Mouse (Mus musculus) cerebellum, adult 2 months (tissue): ENCODE data around the gene Usp31. TPM values are rescaled to one million over a fixed set of nuclear protein-coding genes. Genes with fewer than 3 reads are reported as not detected.

Experiments
- DNase-seq, 2 experiments: peaks; one replicate each; pipeline ENCODE4 v3.0.0; 2021
- H3K27ac ChIP-seq: fragments of 200-500 bp; 2 replicates; pipeline ENCODE4 v1.5.1; 2012; ENCODE audit warnings: low read length, control low read depth, inconsistent platforms; ENCODE audit not compliant: insufficient read depth
- H3K27me3 ChIP-seq: fragments of 200-500 bp; 2 replicates; pipeline ENCODE4 v1.6.1; 2012; ENCODE audit warnings: inconsistent platforms, mild to moderate bottlenecking, low read length, moderate library complexity; ENCODE audit not compliant: control insufficient read depth, insufficient read depth
- H3K4me1 ChIP-seq: fragments of 200-500 bp; 2 replicates; pipeline ENCODE4 v1.6.1; 2011; ENCODE audit warnings: low read length; ENCODE audit not compliant: control insufficient read depth, insufficient read depth
- H3K4me3 ChIP-seq: fragments of 200-500 bp; replicated peaks from 2 replicates; pipeline ENCODE3; 2011; ENCODE audit warnings: mild to moderate bottlenecking, low read depth, low read length, control low read depth; ENCODE audit not compliant: insufficient read depth
- CTCF ChIP-seq: fragments of 200-500 bp; IDR thresholded peaks from 2 replicates; pipeline ENCODE4 v1.5.1; 2011; ENCODE audit warnings: low read depth, mild to moderate bottlenecking, control low read depth, low read length, moderate library complexity, borderline replicate concordance; ENCODE audit not compliant: insufficient read depth
- POLR2A ChIP-seq: fragments of 200-500 bp; IDR thresholded peaks from 2 replicates; pipeline ENCODE4 v1.6.1; 2011; ENCODE audit warnings: low read length, control low read depth, borderline replicate concordance; ENCODE audit not compliant: insufficient read depth
- WGBS: fragments of 180-500 bp; shearing (Covaris S2); methylation state at CpG from one replicate; pipeline ENCODE4 v1.1.7; 2018; 5-methylcytosine and 5-hydroxymethylcytosine counted together
- polyA plus RNA-seq: library from polyadenylated mRNA; depleted of rRNA; stranded (reverse); fragments of >200 nt; gene quantifications from 2 replicates; pipeline ENCODE4 v1.2.3, GENCODE M21; 2012

Usp31 gene
- polyA plus RNA-seq, 1 experiment: 28.4 TPM

DNA sequence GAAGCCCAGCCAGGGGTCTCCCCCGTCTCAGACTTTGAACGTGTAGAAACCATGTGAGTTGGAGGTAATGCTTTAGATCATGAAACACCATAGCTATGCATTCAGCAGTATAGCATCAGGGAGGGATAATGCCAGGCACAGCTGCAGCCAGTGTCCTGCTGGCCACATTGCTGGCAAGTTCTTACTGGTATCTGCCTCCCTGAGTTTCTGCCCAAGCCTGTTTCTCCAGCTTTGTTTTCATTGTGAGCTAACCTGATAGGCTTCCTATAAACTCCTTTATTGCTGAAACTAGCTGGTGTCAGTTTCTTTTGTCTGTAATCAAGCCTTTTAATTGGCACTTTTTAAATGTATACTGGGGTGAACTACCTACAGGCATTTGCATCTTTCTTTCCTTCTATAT lies 4.1 kb upstream of the Usp31 start:
- no peaks in the 10 kb centered on the region for H3K27me3 ChIP-seq
- no peak overlapping the region for H3K4me3 ChIP-seq
- TF ChIP-seq POLR2A (no peak), CTCF (no peak)
- no peaks in the 10 kb centered on the region for H3K4me1 ChIP-seq
- WGBS: 34% methylated on average over 2 of the region's 2 CpGs
- no peak overlapping the region for H3K27ac ChIP-seq
- no peak for DNase-seq

- Histone ChIP-seq H3K4me1 (peaks cover 10% of the 10 kb centered on the region), H3K4me3 (peak overlapping the region; percentile 65), H3K27me3 (no peaks in the 10 kb centered on the region), H3K27ac (0 out of 2 replicates have a peak overlapping the region, but pooled peaks have one; percentile 61)
- 1% methylated on average over 77 of the region's 77 CpGs for WGBS
- TF ChIP-seq CTCF (no peak), POLR2A (no peak)
- DNase-seq: peak; percentile 68 to 70
Measured at GRCm38 (mm10) chr7:121706411-121707072, 511 bp downstream of the Usp31 start.

- H3K27me3 ChIP-seq: no peaks in the 10 kb centered on the region
- TF ChIP-seq POLR2A: no peak
- TF ChIP-seq CTCF: no peak
- H3K4me3 ChIP-seq: no peak overlapping the region
- H3K4me1 ChIP-seq: peaks cover 15% of the 10 kb centered on the region
- no peak for DNase-seq
- H3K27ac ChIP-seq: no peak overlapping the region
- 84% methylated on average over 2 of the region's 2 CpGs for WGBS
Measured at GRCm38 (mm10) chr7:121705051-121705450, 2.0 kb downstream of the Usp31 start.

GRCm38 (mm10) chr7:121701983-121702382 lies 5.1 kb downstream of the Usp31 start:
- H3K27me3 ChIP-seq: no peaks in the 10 kb centered on the region
- peaks cover 17% of the 10 kb centered on the region for H3K4me1 ChIP-seq
- H3K4me3 ChIP-seq: no peak overlapping the region
- peak in 1 of 2 experiments; percentile 27 for DNase-seq
- H3K27ac ChIP-seq: no peak overlapping the region
- TF ChIP-seq CTCF (0 out of 2 replicates have a peak, but pooled peaks have one; percentile 3), POLR2A (no peak)
- WGBS: 38% methylated on average over 6 of the region's 6 CpGs

GRCm38 (mm10) chr7:121700480-121700879 lies 6.6 kb downstream of the Usp31 start:
- Histone ChIP-seq H3K4me3 (no peak overlapping the region), H3K27me3 (no peaks in the 10 kb centered on the region), H3K4me1 (peaks cover 13% of the 10 kb centered on the region), H3K27ac (no peak overlapping the region)
- DNase-seq: no peak
- WGBS: 69% methylated on average over 3 of the region's 3 CpGs
- no peak for TF ChIP-seq POLR2A
- no peak for TF ChIP-seq CTCF

- Histone ChIP-seq H3K27me3 (no peaks in the 10 kb centered on the region), H3K27ac (no peak overlapping the region), H3K4me3 (no peak overlapping the region), H3K4me1 (peaks cover 13% of the 10 kb centered on the region)
- DNase-seq: no peak
- TF ChIP-seq CTCF: no peak
- TF ChIP-seq POLR2A: no peak
Measured at GRCm38 (mm10) chr7:121699218-121699617, 7.8 kb downstream of the Usp31 start.

- Histone ChIP-seq H3K27ac (no peak overlapping the region), H3K4me1 (peaks cover 10% of the 10 kb centered on the region), H3K4me3 (no peak overlapping the region), H3K27me3 (no peaks in the 10 kb centered on the region)
- TF ChIP-seq CTCF (no peak), POLR2A (no peak)
- WGBS: 57% methylated on average over 1 of the region's 1 CpGs
- no peak for DNase-seq
Measured at GRCm38 (mm10) chr7:121697574-121697973, 9.5 kb downstream of the Usp31 start.

- peaks cover 10% of the 10 kb centered on the region for H3K4me1 ChIP-seq
- TF ChIP-seq CTCF (no peak), POLR2A (no peak)
- H3K27ac ChIP-seq: no peak overlapping the region
- no peak overlapping the region for H3K4me3 ChIP-seq
- peak in 1 of 2 experiments; percentile 16 for DNase-seq
- H3K27me3 ChIP-seq: no peaks in the 10 kb centered on the region
Measured at GRCm38 (mm10) chr7:121697170-121697569, 9.9 kb downstream of the Usp31 start.

DNA sequence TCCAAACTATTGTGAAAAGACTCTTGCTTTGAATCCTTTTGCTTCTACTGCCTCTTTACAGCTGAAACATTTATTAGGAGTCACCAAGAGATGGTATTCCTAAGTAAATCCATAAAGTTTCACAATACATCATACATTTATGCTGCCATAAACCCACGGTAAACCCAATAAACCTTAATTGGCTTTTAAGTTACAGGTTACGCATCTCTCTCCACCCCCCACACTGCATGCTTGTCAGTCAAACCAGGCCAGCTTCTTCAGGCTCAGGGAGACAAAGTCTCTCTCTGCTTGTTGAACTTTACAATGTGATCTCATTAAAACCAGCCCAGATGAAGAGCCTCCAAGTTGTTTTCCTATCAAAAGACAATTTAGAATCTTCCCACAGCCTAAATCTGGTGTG lies 15.2 kb downstream of the Usp31 start:
- H3K4me3 ChIP-seq: no peak overlapping the region
- TF ChIP-seq POLR2A (no peak), CTCF (no peak)
- H3K27ac ChIP-seq: no peak overlapping the region
- H3K27me3 ChIP-seq: no peaks in the 10 kb centered on the region
- no peak for DNase-seq
- 86% methylated on average over 2 of the region's 2 CpGs for WGBS
- no peaks in the 10 kb centered on the region for H3K4me1 ChIP-seq
